In the genomic region with DNA sequence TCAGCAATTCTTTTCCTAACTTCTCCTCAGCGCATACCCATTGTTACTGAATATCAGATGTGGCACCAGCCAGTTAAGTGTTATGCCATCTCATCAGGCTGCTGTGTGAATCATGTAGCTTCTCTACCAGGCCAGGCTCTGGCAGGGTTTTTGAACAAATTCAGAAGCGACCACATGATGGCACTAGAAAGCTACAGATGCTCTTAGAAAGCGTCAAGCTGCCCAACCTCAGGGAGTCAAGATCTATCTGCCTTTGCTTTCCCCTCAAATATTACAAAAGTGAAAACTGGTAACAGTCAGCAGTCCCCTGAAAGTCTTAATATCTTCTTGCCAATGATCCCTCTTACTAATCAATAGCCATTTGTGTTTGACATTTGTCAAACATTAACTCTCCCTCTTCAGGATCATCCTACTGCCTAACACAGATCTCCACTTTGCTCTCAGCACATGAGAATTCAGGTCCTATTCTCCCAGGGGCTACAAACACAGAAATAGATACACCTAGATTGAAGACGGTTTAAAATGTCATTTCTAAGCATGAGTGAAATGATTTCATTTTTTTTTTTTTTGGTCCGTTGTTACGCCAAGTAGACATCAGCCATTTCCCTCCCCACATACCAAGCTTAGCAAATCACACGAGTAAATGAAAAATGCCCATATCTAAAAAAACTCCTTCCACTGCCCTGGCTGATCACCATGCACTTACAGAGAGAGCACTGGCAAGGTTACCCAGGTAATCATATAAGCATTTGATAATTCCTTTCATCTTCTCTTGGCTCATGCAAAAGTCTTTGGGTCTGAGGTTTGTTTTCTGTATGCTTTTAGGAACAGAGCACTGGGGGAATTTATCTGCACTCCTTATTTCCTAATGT, we compare ENCODE assay signal across 8 mouse cellular contexts.
A peak's percentile ranks its signal among the peaks of the same experiment; 100 is the strongest.
DNase-seq lines count a peak whose midpoint lies in the region; ATAC-seq and TF ChIP-seq lines count a peak whose summit lies in the region.

No protein-coding gene starts in this region.

- no peaks in the 10 kb centered on the region for H3K36me3 ChIP-seq in kidney, embryonic 16.5 days (ENCODE audit: insufficient read depth, low read length)
- H3K36me3 ChIP-seq in midbrain, postnatal 0 days (ENCODE audit: insufficient read depth, low read length): no peaks in the 10 kb centered on the region
- no peaks in the 10 kb centered on the region for H3K36me3 ChIP-seq in stomach, embryonic 14.5 days (ENCODE audit: control insufficient read depth, insufficient read depth, low read length)

- no peak overlapping the region for H3K27ac ChIP-seq in gastrocnemius, adult 2 months
- H3K27ac ChIP-seq in kidney, embryonic 16.5 days (ENCODE audit: low read length): no peak overlapping the region
- no peak overlapping the region for H3K27ac ChIP-seq in midbrain, postnatal 0 days (ENCODE audit: low read depth, low read length)
- no peak overlapping the region for H3K27ac ChIP-seq in stomach, embryonic 14.5 days (ENCODE audit: low read length)

- TF ChIP-seq CTCF in gastrocnemius, adult 2 months (IDR thresholded peaks at IDR 0.05): peak; percentile 63
- TF ChIP-seq CTCF in midbrain, postnatal 0 days (IDR thresholded peaks at IDR 0.05): peak; percentile 90

- intact Hi-C loops in gastrocnemius, adult 2 months (cut with DNase I): no loop called here

- peak; percentile 86 for ATAC-seq in kidney, embryonic 16.5 days (ENCODE audit: low FRiP score, low TSS enrichment)
- ATAC-seq in midbrain, postnatal 0 days (ENCODE audit: low FRiP score): 0 out of 2 replicates have a peak, but pooled peaks have one; percentile 72
- ATAC-seq in stomach, embryonic 14.5 days (ENCODE audit: insufficient number of reproducible peaks, insufficient read depth, low FRiP score, low read depth): peak; percentile 63; the same call in 1 of the 2 replicates

- H3K27me3 ChIP-seq in kidney, embryonic 16.5 days (ENCODE audit: insufficient read depth, low read length): no peaks in the 10 kb centered on the region
- no peaks in the 10 kb centered on the region for H3K27me3 ChIP-seq in midbrain, postnatal 0 days (ENCODE audit: insufficient read depth, low read length)
- H3K27me3 ChIP-seq in stomach, embryonic 14.5 days (ENCODE audit: control insufficient read depth, insufficient read depth, low read length): no peaks in the 10 kb centered on the region

- 50% methylated on average over 7 of the region's 7 CpGs for whole genome bisulfite sequencing in kidney, embryonic 16.5 days
- 41% methylated on average over 7 of the region's 7 CpGs for WGBS in midbrain, postnatal 0 days
- 45% methylated on average over 7 of the region's 7 CpGs for WGBS in stomach, embryonic 14.5 days

- no peaks in the 10 kb centered on the region for H3K9me3 ChIP-seq in kidney, embryonic 16.5 days (ENCODE audit: low read length)
- no peaks in the 10 kb centered on the region for H3K9me3 ChIP-seq in midbrain, postnatal 0 days (ENCODE audit: low read length)
- no peaks in the 10 kb centered on the region for H3K9me3 ChIP-seq in stomach, embryonic 14.5 days (ENCODE audit: control insufficient read depth, low read depth, low read length)

- H3K4me3 ChIP-seq in gastrocnemius, adult 2 months: no peak overlapping the region
- no peak overlapping the region for H3K4me3 ChIP-seq in kidney, embryonic 16.5 days (ENCODE audit: low read length)
- no peak overlapping the region for H3K4me3 ChIP-seq in midbrain, postnatal 0 days (ENCODE audit: low read depth, low read length)
- H3K4me3 ChIP-seq in stomach, embryonic 14.5 days (ENCODE audit: low read depth, low read length): no peak overlapping the region

- no peak overlapping the region for H3K9ac ChIP-seq in kidney, embryonic 16.5 days (replicated peaks; ENCODE audit: low read length)
- no peak overlapping the region for H3K9ac ChIP-seq in midbrain, postnatal 0 days (replicated peaks; ENCODE audit: low read length, poor library complexity, severe bottlenecking)
- H3K9ac ChIP-seq in stomach, embryonic 14.5 days (replicated peaks; ENCODE audit: low read depth, low read length): no peak overlapping the region

- DNase-seq in urinary bladder, postnatal 14 days (ENCODE audit: low spot score): peak; percentile 64
- DNase-seq in urinary bladder, postnatal 10 days (ENCODE audit: low spot score): no peak
- peak; percentile 24 to 54 for DNase-seq in cerebellum, postnatal 25 days
- peak; percentile 34 for DNase-seq in gastrocnemius, adult 2 months
- DNase-seq in liver: peak; percentile 49
- peak; percentile 92 for DNase-seq in midbrain, postnatal 0 days (ENCODE audit: low spot score)

- H3K4me1 ChIP-seq in kidney, embryonic 16.5 days (ENCODE audit: insufficient read depth, low read length): no peaks in the 10 kb centered on the region
- no peaks in the 10 kb centered on the region for H3K4me1 ChIP-seq in midbrain, postnatal 0 days (ENCODE audit: insufficient read depth, low read length)
- H3K4me1 ChIP-seq in stomach, embryonic 14.5 days (ENCODE audit: control insufficient read depth, insufficient read depth, low read length): no peaks in the 10 kb centered on the region

- H3K4me2 ChIP-seq in kidney, embryonic 16.5 days (replicated peaks; ENCODE audit: low read depth, low read length): no peak overlapping the region
- no peak overlapping the region for H3K4me2 ChIP-seq in midbrain, postnatal 0 days (ENCODE audit: low read depth, low read length, poor library complexity, severe bottlenecking)
- H3K4me2 ChIP-seq in stomach, embryonic 14.5 days (replicated peaks; ENCODE audit: low read depth, low read length): no peak overlapping the region
